Mouse (Mus musculus) brain, adult 2 months (tissue): ENCODE data around the gene Rps27.
A peak's percentile ranks its signal among the peaks of the same experiment; 100 is the strongest.

Experiments used
- DNase-seq: peaks from one replicate; pipeline ENCODE4 v3.0.0; 2011; ENCODE audit warnings: low read depth, low spot score

The Rps27 gene

GRCm38 (mm10) chr3:90190859-90191510 is 22.5 kb downstream of the Rps27 start:
- no peak for DNase-seq

GRCm38 (mm10) chr3:90183581-90183980 is 29.9 kb downstream of the Rps27 start:
- peak; percentile 23 for DNase-seq

- DNase-seq, result no peak
Measured at GRCm38 (mm10) chr3:90179566-90179965, 33.9 kb downstream of the Rps27 start.
